Mouse (Mus musculus) olfactory bulb, adult 2 months (tissue): ENCODE data around the gene Cass4. TPM values are rescaled to one million over a fixed set of nuclear protein-coding genes. Genes with fewer than 3 reads are reported as not detected.

Source experiments
- H3K27ac ChIP-seq: fragments of 200-500 bp; 2 replicates; pipeline ENCODE4 v1.5.1; 2012; ENCODE audit warnings: low read depth, low read length; ENCODE audit not compliant: insufficient read depth
- H3K4me1 ChIP-seq: fragments of 200-500 bp; 2 replicates; pipeline ENCODE4 v1.6.1; 2012; ENCODE audit warnings: low read length; ENCODE audit not compliant: control insufficient read depth, insufficient read depth
- H3K4me3 ChIP-seq: fragments of 200-500 bp; 2 replicates; pipeline ENCODE4 v1.5.1; 2012; ENCODE audit warnings: mild to moderate bottlenecking, low read depth, low read length, moderate library complexity; ENCODE audit not compliant: insufficient read depth
- CTCF ChIP-seq: fragments of 200-500 bp; IDR thresholded peaks from 2 replicates; pipeline ENCODE4 v1.5.1; 2012; ENCODE audit warnings: low read depth, mild to moderate bottlenecking, low read length, moderate library complexity; ENCODE audit not compliant: insufficient read depth
- POLR2A ChIP-seq: fragments of 200-500 bp; IDR thresholded peaks from 2 replicates; pipeline ENCODE4 v1.6.1; 2012; ENCODE audit warnings: mild to moderate bottlenecking, low read depth, low read length, moderate library complexity; ENCODE audit not compliant: insufficient read depth
- WGBS: fragments of 180-500 bp; shearing (Covaris S2); methylation state at CpG from one replicate; pipeline ENCODE4 v1.1.7; 2018; 5-methylcytosine and 5-hydroxymethylcytosine counted together
- polyA plus RNA-seq: library from polyadenylated mRNA; stranded (reverse); fragments of >200 nt; gene quantifications from 2 replicates; pipeline ENCODE4 v1.2.4, GENCODE M21; 2012; ENCODE audit warnings: low replicate concordance; ENCODE audit not compliant: missing spikeins, insufficient read depth, insufficient read length

Cass4 gene
- polyA plus RNA-seq, 1 experiment: not detected

- Histone ChIP-seq H3K4me3 (no peak overlapping the region), H3K27ac (no peak overlapping the region), H3K4me1 (peaks cover 6% of the 10 kb centered on the region; the same call in 1 of the 2 replicates)
- 93% methylated on average over 4 of the region's 4 CpGs for WGBS
- TF ChIP-seq POLR2A (no peak), CTCF (no peak)
Measured at GRCm38 (mm10) chr2:172445617-172446016, 52.0 kb downstream of the Cass4 start.

GRCm38 (mm10) chr2:172447317-172447716 is 53.7 kb downstream of the Cass4 start:
- Histone ChIP-seq H3K4me3 (no peak overlapping the region), H3K4me1 (no peaks in the 10 kb centered on the region), H3K27ac (no peak overlapping the region)
- TF ChIP-seq CTCF: no peak
- no peak for TF ChIP-seq POLR2A
- 87% methylated on average over 6 of the region's 6 CpGs for WGBS

GRCm38 (mm10) chr2:172448329-172448728 is 54.7 kb downstream of the Cass4 start:
- no peak overlapping the region for H3K27ac ChIP-seq
- 91% methylated on average over 4 of the region's 4 CpGs for WGBS
- H3K4me3 ChIP-seq: no peak overlapping the region
- no peak for TF ChIP-seq POLR2A
- TF ChIP-seq CTCF: no peak
- no peaks in the 10 kb centered on the region for H3K4me1 ChIP-seq

GRCm38 (mm10) chr2:172450640-172451039 is 57.0 kb downstream of the Cass4 start:
- Histone ChIP-seq H3K4me1 (no peaks in the 10 kb centered on the region), H3K27ac (no peak overlapping the region), H3K4me3 (no peak overlapping the region)
- 88% methylated on average over 6 of the region's 6 CpGs for WGBS
- TF ChIP-seq POLR2A (no peak), CTCF (no peak)

GRCm38 (mm10) chr2:172452031-172452430 is 58.4 kb downstream of the Cass4 start:
- H3K27ac ChIP-seq: no peak overlapping the region
- TF ChIP-seq CTCF (no peak), POLR2A (no peak)
- WGBS: 96% methylated on average over 4 of the region's 4 CpGs
- no peak overlapping the region for H3K4me3 ChIP-seq
- no peaks in the 10 kb centered on the region for H3K4me1 ChIP-seq

GRCm38 (mm10) chr2:172452458-172452857 is 58.9 kb downstream of the Cass4 start:
- TF ChIP-seq CTCF (no peak), POLR2A (no peak)
- 95% methylated on average over 10 of the region's 10 CpGs for WGBS
- H3K4me3 ChIP-seq: no peak overlapping the region
- H3K27ac ChIP-seq: no peak overlapping the region
- H3K4me1 ChIP-seq: no peaks in the 10 kb centered on the region

GRCm38 (mm10) chr2:172458496-172458895 is 64.9 kb downstream of the Cass4 start, which contains the start of gene Gcnt7:
Gcnt7 (minus strand) TSS chr2:172458596.
- Histone ChIP-seq H3K4me1 (no peaks in the 10 kb centered on the region), H3K27ac (no peak within 1 kb of the TSS), H3K4me3 (no peak within 1 kb of the TSS)
- 86% methylated on average over 11 of the region's 11 CpGs for WGBS
- TF ChIP-seq POLR2A (no peak), CTCF (no peak)

GRCm38 (mm10) chr2:172460647-172461046 is 67.1 kb downstream of the Cass4 start:
- TF ChIP-seq CTCF (no peak), POLR2A (no peak)
- 90% methylated on average over 2 of the region's 2 CpGs for WGBS
- H3K4me3 ChIP-seq: no peak overlapping the region

GRCm38 (mm10) chr2:172462813-172463212 is 69.2 kb downstream of the Cass4 start:
- Histone ChIP-seq H3K4me3 (no peak overlapping the region), H3K27ac (no peak overlapping the region), H3K4me1 (no peaks in the 10 kb centered on the region)
- WGBS: 94% methylated on average over 4 of the region's 4 CpGs
- no peak for TF ChIP-seq POLR2A
- no peak for TF ChIP-seq CTCF

More at GRCm38 (mm10) chr2:172460647-172461046, 67.1 kb downstream of the Cass4 start:
- Histone ChIP-seq H3K4me1 (no peaks in the 10 kb centered on the region), H3K27ac (no peak overlapping the region)
